Mouse (Mus musculus) liver, adult 2 months (tissue): ENCODE measurements around the gene Lgals8.

Source experiments
- CTCF ChIP-seq: fragments of 200-500 bp; IDR thresholded peaks from 2 replicates; pipeline ENCODE4 v1.5.1; 2011; ENCODE audit warnings: low read depth, low read length, control low read depth
- POLR2A ChIP-seq: fragments of 200-500 bp; IDR thresholded peaks from 2 replicates; pipeline ENCODE4 v1.6.1; 2011; ENCODE audit warnings: low read length, control low read depth; ENCODE audit not compliant: insufficient read depth; ENCODE audit errors: extremely low read depth

DNA sequence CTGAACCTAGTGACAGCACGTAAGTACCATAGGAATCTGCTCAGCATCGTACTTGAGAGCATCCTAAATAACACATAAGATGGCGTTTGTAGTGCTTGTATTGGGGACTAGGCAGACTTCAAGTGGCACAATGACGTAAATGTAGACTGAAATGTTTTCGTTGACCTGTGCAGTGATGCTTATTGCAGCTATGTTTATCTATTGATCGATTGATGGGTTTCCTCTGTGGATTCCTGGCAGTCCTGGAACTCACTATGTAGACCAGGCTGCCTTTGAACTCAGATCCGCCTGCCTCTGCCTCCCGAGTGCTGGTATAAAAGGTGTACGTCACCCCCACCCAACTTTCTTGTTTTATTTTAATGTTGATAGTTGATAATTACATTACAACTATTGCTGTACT is 44.1 kb downstream of the Lgals8 start:
- TF ChIP-seq CTCF (no peak), POLR2A (no peak)
